Comparison of ENCODE assay signal across 15 mouse cellular contexts in the genomic region with DNA sequence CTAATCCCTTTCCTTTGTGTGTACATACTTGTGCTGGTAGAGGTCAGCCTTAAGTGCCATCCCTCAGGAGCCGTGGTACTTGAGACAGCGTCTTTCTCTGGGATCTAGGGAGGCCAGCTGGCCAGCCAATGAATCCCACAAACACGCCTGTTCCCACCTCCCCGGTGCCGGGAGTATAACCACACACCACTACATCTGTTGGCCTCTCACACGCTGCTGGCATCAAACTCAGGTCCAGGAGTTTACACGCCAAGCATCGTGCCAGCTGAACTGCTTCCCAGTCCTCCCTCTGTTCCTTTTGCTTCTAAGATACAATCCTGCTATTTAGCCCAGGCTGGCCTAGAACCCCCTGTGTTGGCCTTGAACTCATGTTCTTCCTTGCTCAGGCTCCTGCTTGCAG. TPM values are rescaled to one million over a fixed set of nuclear protein-coding genes. Genes with fewer than 3 reads are reported as not detected.
"Had no signal": no experiment of that assay in that cellular context is flagged by ENCODE, and none has a peak within 500 bp of the region (broad histone marks: within the 10 kb centered on the region; RNA-seq: fewer than 3 reads in every experiment).

No protein-coding gene starts in this region.

- H3K36me3 ChIP-seq: kidney, embryonic 15.5 days; limb, embryonic 12.5 days; liver, embryonic 15.5 days; midbrain, embryonic 10.5 days; neural tube, embryonic 12.5 days; stomach, embryonic 15.5 days had no signal

- ATAC-seq: lung, postnatal 0 days had no signal

- H3K4me1 ChIP-seq: kidney, embryonic 15.5 days; liver, embryonic 15.5 days; midbrain, embryonic 10.5 days; neural tube, embryonic 12.5 days; stomach, embryonic 15.5 days had no signal

- H3K27ac ChIP-seq: kidney, embryonic 15.5 days; left cerebral cortex, adult 2 months; liver, embryonic 15.5 days; midbrain, embryonic 10.5 days; neural tube, embryonic 12.5 days; stomach, embryonic 15.5 days had no signal

- H3K9ac ChIP-seq: kidney, embryonic 15.5 days; limb, embryonic 12.5 days; liver, embryonic 15.5 days; neural tube, embryonic 12.5 days; stomach, embryonic 15.5 days had no signal

- H3K4me3 ChIP-seq: kidney, embryonic 15.5 days; left cerebral cortex, adult 2 months; limb, embryonic 12.5 days; liver, embryonic 15.5 days; midbrain, embryonic 10.5 days; neural tube, embryonic 12.5 days; stomach, embryonic 15.5 days had no signal

- H3K9me3 ChIP-seq: kidney, embryonic 15.5 days; limb, embryonic 12.5 days; liver, embryonic 15.5 days; midbrain, embryonic 10.5 days; neural tube, embryonic 12.5 days; stomach, embryonic 15.5 days had no signal

- DNase-seq: kidney, postnatal 14 days; lung, adult 2 months; lung, postnatal 36 days; midbrain, embryonic 14.5 days; thymus, adult 2 months; thymus, postnatal 25 days had no signal

- H3K4me2 ChIP-seq: kidney, embryonic 15.5 days; limb, embryonic 12.5 days; liver, embryonic 11.5 days; liver, embryonic 15.5 days; neural tube, embryonic 12.5 days; stomach, embryonic 15.5 days had no signal

- H3K27me3 ChIP-seq: kidney, embryonic 15.5 days; limb, embryonic 12.5 days; liver, embryonic 15.5 days; neural tube, embryonic 12.5 days; stomach, embryonic 15.5 days had no signal

RNA-seq across cellular contexts. Expression of gene Susd5, which starts 54.2 kb away (rescaled TPM):
- polyA plus RNA-seq: lung, postnatal 0 days had no signal
